Mouse (Mus musculus) lung, adult 2 months (tissue): ENCODE results near the gene Dcst1.

Experiments
- CTCF ChIP-seq: fragments of 200-500 bp; IDR thresholded peaks from 2 replicates; pipeline ENCODE4 v1.5.1; 2011; ENCODE audit warnings: mild to moderate bottlenecking, low read length, control low read depth; ENCODE audit not compliant: insufficient read depth
- POLR2A ChIP-seq: fragments of 200-500 bp; IDR thresholded peaks from 2 replicates; pipeline ENCODE4 v1.6.1; 2011; ENCODE audit warnings: low read depth, mild to moderate bottlenecking, control low read depth, low read length, borderline replicate concordance; ENCODE audit errors: extremely low read depth

GRCm38 (mm10) chr3:89321183-89322130 is 43.6 kb downstream of the Dcst1 start:
- TF ChIP-seq POLR2A: no peak
- no peak for TF ChIP-seq CTCF
